Comparison of ENCODE assay signal across 7 mouse cellular contexts in the genomic region with DNA sequence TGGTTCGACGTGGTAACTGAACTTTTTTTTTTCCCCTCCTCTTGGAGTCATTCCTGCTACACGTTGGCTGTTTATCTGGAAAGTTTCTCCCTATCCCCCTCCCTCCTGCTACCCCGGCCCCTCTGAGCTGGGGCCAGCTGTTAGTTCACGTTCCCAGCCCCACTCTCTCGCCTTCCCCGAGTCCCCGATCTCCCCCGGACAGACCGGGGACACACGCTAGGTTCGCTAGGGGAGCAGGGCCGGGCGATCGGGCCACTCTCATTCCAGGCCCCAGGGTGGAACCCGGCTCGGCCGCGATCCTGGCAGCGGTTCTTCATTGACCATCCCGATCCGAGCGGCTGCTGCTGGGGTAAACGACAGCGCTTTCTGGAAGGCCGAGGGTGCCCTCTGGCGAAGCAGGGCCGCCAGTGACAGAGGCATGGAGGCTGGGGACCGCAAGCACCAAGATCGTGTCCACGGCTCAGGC. TPM values are rescaled to one million over a fixed set of nuclear protein-coding genes. Genes with fewer than 3 reads are reported as not detected.
DNase-seq lines count a peak whose midpoint lies in the region; ATAC-seq and TF ChIP-seq lines count a peak whose summit lies in the region.

No protein-coding gene starts in this region.

- ATAC-seq in limb, embryonic 11.5 days (ENCODE audit: insufficient number of reproducible peaks, low FRiP score, low TSS enrichment, low read depth) = peak; percentile 64
- ATAC-seq in midbrain, embryonic 13.5 days = peak; percentile 80

- peaks cover 27% of the 10 kb centered on the region for H3K4me1 ChIP-seq in limb, embryonic 11.5 days (ENCODE audit: control insufficient read depth, insufficient read depth, low read length)
- H3K4me1 ChIP-seq in midbrain, embryonic 13.5 days (replicated peaks) = peaks cover 41% of the 10 kb centered on the region
- H3K4me1 ChIP-seq in small intestine, adult 2 months (ENCODE audit: control insufficient read depth, insufficient read depth, insufficient read length, low read length) = 0 out of 2 replicates have a peak, but pooled peaks cover 2% of the 10 kb centered on the region

- TF ChIP-seq POLR2A in small intestine, adult 2 months (IDR thresholded peaks at IDR 0.05; ENCODE audit: low read depth, low read length) = no peak

- H3K27ac ChIP-seq in limb, embryonic 11.5 days (replicated peaks; ENCODE audit: low read depth, low read length) = peak overlapping the region; percentile 97
- H3K27ac ChIP-seq in midbrain, embryonic 13.5 days = peak overlapping the region; percentile 67
- H3K27ac ChIP-seq in small intestine, adult 2 months (ENCODE audit: insufficient read depth, low read depth, low read length) = peak overlapping the region; percentile 38

- peak overlapping the region; percentile 55 for H3K4me3 ChIP-seq in limb, embryonic 11.5 days (ENCODE audit: low read depth, low read length)
- peak overlapping the region; percentile 51 for H3K4me3 ChIP-seq in midbrain, embryonic 13.5 days (replicated peaks)
- H3K4me3 ChIP-seq in small intestine, adult 2 months (ENCODE audit: low read depth, low read length) = peak overlapping the region; percentile 81

- 1% methylated on average over 31 of the region's 31 CpGs for WGBS in limb, embryonic 11.5 days
- WGBS in midbrain, embryonic 13.5 days = under 1% methylated on average over 31 of the region's 31 CpGs
- WGBS in small intestine, adult 2 months = 1% methylated on average over 31 of the region's 31 CpGs

- H3K9me3 ChIP-seq in limb, embryonic 11.5 days (ENCODE audit: control insufficient read depth, low read length) = no peaks in the 10 kb centered on the region
- H3K9me3 ChIP-seq in midbrain, embryonic 13.5 days = no peaks in the 10 kb centered on the region

- H3K27me3 ChIP-seq in limb, embryonic 11.5 days (ENCODE audit: control insufficient read depth, insufficient read depth, low read length) = no peaks in the 10 kb centered on the region
- H3K27me3 ChIP-seq in midbrain, embryonic 13.5 days = peaks cover 36% of the 10 kb centered on the region
- peaks cover 9% of the 10 kb centered on the region; the same call in 1 of the 2 replicates for H3K27me3 ChIP-seq in small intestine, adult 2 months (ENCODE audit: control insufficient read depth, insufficient read depth, low read length)

- no peaks in the 10 kb centered on the region for H3K36me3 ChIP-seq in limb, embryonic 11.5 days (ENCODE audit: control insufficient read depth, insufficient read depth, low read length)
- no peaks in the 10 kb centered on the region for H3K36me3 ChIP-seq in midbrain, embryonic 13.5 days
- no peaks in the 10 kb centered on the region for H3K36me3 ChIP-seq in small intestine, adult 2 months (ENCODE audit: control insufficient read depth, insufficient read depth, low read length)

- peak overlapping the region; percentile 85 for H3K9ac ChIP-seq in limb, embryonic 11.5 days (ENCODE audit: low read length)
- H3K9ac ChIP-seq in midbrain, embryonic 13.5 days (replicated peaks) = peak overlapping the region; percentile 68

- H3K4me2 ChIP-seq in limb, embryonic 11.5 days (ENCODE audit: low read depth, severe bottlenecking) = peak overlapping the region; percentile 85
- H3K4me2 ChIP-seq in midbrain, embryonic 13.5 days (replicated peaks) = peak overlapping the region; percentile 90

- peak; percentile 95 for DNase-seq in adrenal gland, postnatal 10 days
- DNase-seq in embryo, embryonic 9.5 days (ENCODE audit: extremely low spot score) = peak; percentile 91
- DNase-seq in heart, adult 18-20 months = peak; percentile 95 to 97
- DNase-seq in kidney, adult 18-20 months = peak; percentile 95
- peak; percentile 95 for DNase-seq in limb, embryonic 11.5 days (ENCODE audit: low spot score)

- peak; percentile 76 for TF ChIP-seq CTCF in small intestine, adult 2 months (IDR thresholded peaks at IDR 0.05; ENCODE audit: extremely low read depth, insufficient read length, insufficient replicate concordance, low read depth, low read length)

RNA-seq across cellular contexts. Expression of a gene that starts 0.4 kb away (rescaled TPM):
- total RNA-seq in adrenal gland, postnatal 10 days (2021) = 10 to 100 TPM; 15.0 to 16.6 TPM
- 10 to 100 TPM; 13.1 to 13.5 TPM for total RNA-seq in heart, adult 18-20 months (2021)
- 20.3 and 20.8 TPM in 2 replicates for polyA plus RNA-seq in limb, embryonic 11.5 days (2014; fragmentation: Nextera tagmentation; extraction: Ambion mirVana)
- polyA plus RNA-seq in midbrain, embryonic 13.5 days (2015; fragmentation: Nextera tagmentation; extraction: Ambion mirVana) = 2.7 and 3.4 TPM in 2 replicates
- polyA plus RNA-seq in small intestine, adult 2 months (2012; rRNA removed) = 2.9 and 3.2 TPM in 2 replicates

RNA-seq across cellular contexts. Expression of a gene that starts 3.1 kb away (rescaled TPM):
- total RNA-seq in adrenal gland, postnatal 10 days (2021) = 10 to 100 TPM; 25.3 to 25.7 TPM
- 10 to 100 TPM; 21.5 to 23.9 TPM for total RNA-seq in heart, adult 18-20 months (2021)
- 72.4 and 81.3 TPM in 2 replicates for polyA plus RNA-seq in limb, embryonic 11.5 days (2014; fragmentation: Nextera tagmentation; extraction: Ambion mirVana)
- 74.9 and 80.2 TPM in 2 replicates for polyA plus RNA-seq in midbrain, embryonic 13.5 days (2015; fragmentation: Nextera tagmentation; extraction: Ambion mirVana)
- polyA plus RNA-seq in small intestine, adult 2 months (2012; rRNA removed) = 6.1 and 15.2 TPM in 2 replicates

Comparison
In these comparisons a context has a peak if more than half of its experiments do, and no peak if none do; other contexts are left out.
1. Peak in every context shown above with its lines: DNase-seq, ATAC-seq, H3K4me3 ChIP-seq and H3K27ac ChIP-seq.
2. H3K27ac ChIP-seq: peak in every context shown above with its lines; median percentile 97 in limb, embryonic 11.5 days; 67 in midbrain, embryonic 13.5 days; 38 in small intestine, adult 2 months.